ENCODE assay signal across 21 mouse cellular contexts in the genomic region with DNA sequence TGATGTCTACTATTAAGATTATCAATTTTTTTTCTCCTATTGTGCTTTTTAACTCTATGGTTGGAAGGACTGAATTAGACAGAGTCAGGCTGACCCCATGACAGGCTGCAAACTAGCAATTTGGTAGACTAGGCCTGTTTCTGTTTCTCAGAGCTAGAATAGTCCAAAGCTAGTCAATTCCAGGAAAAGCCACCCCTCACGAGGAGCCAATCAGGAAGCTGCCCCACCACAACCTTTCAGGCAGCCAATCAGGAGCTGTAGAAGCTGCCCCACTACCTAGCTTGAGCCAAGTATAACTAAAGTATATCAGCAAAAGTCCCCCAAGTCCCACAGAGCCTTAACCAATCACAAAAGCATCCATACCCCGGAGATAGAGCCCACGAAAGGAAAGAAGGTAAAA. TPM values are rescaled to one million over a fixed set of nuclear protein-coding genes. Genes with fewer than 3 reads are reported as not detected.
A peak's percentile ranks its signal among the peaks of the same experiment; 100 is the strongest.
DNase-seq lines count a peak whose midpoint lies in the region; ATAC-seq lines count a peak whose summit lies in the region.
"Had no signal": no experiment of that assay in that cellular context is flagged by ENCODE, and none has a peak within 500 bp of the region (broad histone marks: within the 10 kb centered on the region; RNA-seq: fewer than 3 reads in every experiment).

No protein-coding gene starts in this region.

- no peak for ATAC-seq in megakaryocyte, adult 5-6 weeks (ENCODE audit: poor library complexity, severe bottlenecking)
- peak; percentile 30 for ATAC-seq in liver, embryonic 12.5 days
- ATAC-seq in neural tube, embryonic 15.5 days (ENCODE audit: low FRiP score), result no peak
- no peak for ATAC-seq in forebrain, embryonic 15.5 days (replicated peaks)

- H3K9me3 ChIP-seq in megakaryocyte, embryonic 14.5 days, result no peaks in the 10 kb centered on the region
- H3K9me3 ChIP-seq in liver, embryonic 12.5 days (replicated peaks), result no peaks in the 10 kb centered on the region
- no peaks in the 10 kb centered on the region for H3K9me3 ChIP-seq in neural tube, embryonic 15.5 days (replicated peaks)
- no peaks in the 10 kb centered on the region for H3K9me3 ChIP-seq in forebrain, embryonic 15.5 days
- H3K9me3 ChIP-seq: forebrain, embryonic 10.5 days; heart, embryonic 13.5 days; hindbrain, embryonic 13.5 days; neural tube, embryonic 13.5 days had no signal

- peak; percentile 68 for DNase-seq in c-Kit-positive CD71-positive TER-119-negative erythroid progenitor cells, embryonic 14.5 days (ENCODE audit: low read depth)
- DNase-seq in spleen, adult 12 weeks (ENCODE audit: low spot score), result no peak
- DNase-seq: adrenal gland, adult 8-10 months; cerebellum, postnatal 10 days; embryo, embryonic 11 days; heart, adult 18-20 months; kidney, adult 9 months; kidney, postnatal 25 days; lung, embryonic 14.5 days; lung, postnatal 4 days; midbrain, embryonic 14.5 days had no signal

- H3K4me1 ChIP-seq in megakaryocyte, embryonic 14.5 days, result peaks cover 42% of the 10 kb centered on the region
- peaks cover 29% of the 10 kb centered on the region for H3K4me1 ChIP-seq in liver, embryonic 12.5 days
- H3K4me1 ChIP-seq in neural tube, embryonic 15.5 days, result peaks cover 9% of the 10 kb centered on the region
- H3K4me1 ChIP-seq in forebrain, embryonic 15.5 days, result peaks cover 10% of the 10 kb centered on the region

- WGBS in liver, embryonic 12.5 days (ENCODE audit: insufficient replicate concordance), result 35% methylated on average over 3 of the region's 3 CpGs
- WGBS in neural tube, embryonic 15.5 days, result 85% methylated on average over 3 of the region's 3 CpGs
- WGBS in forebrain, embryonic 15.5 days, result 81% methylated on average over 3 of the region's 3 CpGs

- no peaks in the 10 kb centered on the region for H3K27me3 ChIP-seq in megakaryocyte, embryonic 14.5 days (replicated peaks)
- no peaks in the 10 kb centered on the region for H3K27me3 ChIP-seq in liver, embryonic 12.5 days (replicated peaks)
- no peaks in the 10 kb centered on the region for H3K27me3 ChIP-seq in neural tube, embryonic 15.5 days (replicated peaks)
- no peaks in the 10 kb centered on the region for H3K27me3 ChIP-seq in forebrain, embryonic 15.5 days
- H3K27me3 ChIP-seq: CH12.LX; heart, embryonic 13.5 days; hindbrain, embryonic 13.5 days; neural tube, embryonic 13.5 days had no signal

- peak overlapping the region; percentile 47; the same call in 1 of the 2 replicates for H3K27ac ChIP-seq in liver, embryonic 12.5 days
- H3K27ac ChIP-seq in neural tube, embryonic 15.5 days (replicated peaks), result no peak overlapping the region
- H3K27ac ChIP-seq in forebrain, embryonic 15.5 days (replicated peaks), result no peak overlapping the region
- H3K27ac ChIP-seq: forebrain, embryonic 10.5 days; heart, embryonic 13.5 days; hindbrain, embryonic 13.5 days; neural tube, embryonic 13.5 days had no signal

- H3K4me3 ChIP-seq in megakaryocyte, embryonic 14.5 days (replicated peaks), result peak overlapping the region; percentile 23
- H3K4me3 ChIP-seq in liver, embryonic 12.5 days, result no peak overlapping the region
- no peak overlapping the region for H3K4me3 ChIP-seq in neural tube, embryonic 15.5 days (replicated peaks)
- H3K4me3 ChIP-seq in forebrain, embryonic 15.5 days, result no peak overlapping the region
- H3K4me3 ChIP-seq: forebrain, embryonic 10.5 days; heart, embryonic 13.5 days; hindbrain, embryonic 13.5 days; neural tube, embryonic 13.5 days had no signal

- H3K4me2 ChIP-seq in liver, embryonic 12.5 days, result peak overlapping the region; percentile 12; the same call in 1 of the 2 replicates
- no peak overlapping the region for H3K4me2 ChIP-seq in neural tube, embryonic 15.5 days
- no peak overlapping the region for H3K4me2 ChIP-seq in forebrain, embryonic 15.5 days (replicated peaks)
- H3K4me2 ChIP-seq: heart, embryonic 13.5 days; hindbrain, embryonic 13.5 days; lung, embryonic 14.5 days; neural tube, embryonic 13.5 days had no signal

- peaks cover 41% of the 10 kb centered on the region for H3K36me3 ChIP-seq in megakaryocyte, embryonic 14.5 days (replicated peaks; ENCODE audit: low read length)
- peaks cover 41% of the 10 kb centered on the region for H3K36me3 ChIP-seq in liver, embryonic 12.5 days
- peaks cover 47% of the 10 kb centered on the region for H3K36me3 ChIP-seq in neural tube, embryonic 15.5 days
- H3K36me3 ChIP-seq in forebrain, embryonic 15.5 days, result peaks cover 39% of the 10 kb centered on the region

- 0 out of 2 replicates have a peak overlapping the region, but pooled peaks have one; percentile 3 for H3K9ac ChIP-seq in liver, embryonic 12.5 days
- no peak overlapping the region for H3K9ac ChIP-seq in neural tube, embryonic 15.5 days (replicated peaks)
- H3K9ac ChIP-seq in forebrain, embryonic 15.5 days (replicated peaks), result no peak overlapping the region
- H3K9ac ChIP-seq: heart, embryonic 13.5 days; hindbrain, embryonic 13.5 days; lung, embryonic 14.5 days; neural tube, embryonic 13.5 days had no signal

RNA-seq across cellular contexts. Expression of a gene that starts 4.2 kb away (rescaled TPM):
- polyA plus RNA-seq in megakaryocyte, embryonic 14.5 days (2012; ENCODE audit: insufficient read depth, low replicate concordance), result 24.0 and 57.2 TPM in 2 replicates
- total RNA-seq in megakaryocyte, adult 5-6 weeks (2015), result 71.2 and 73.2 TPM in 2 replicates
- total RNA-seq in megakaryocyte, adult 5-6 weeks (2017), result 74.8 and 86.9 TPM in 2 replicates
- polyA plus RNA-seq in liver, embryonic 12.5 days (2016; fragmentation: Nextera tagmentation; extraction: Ambion mirVana), result 110 and 112 TPM in 2 replicates
- 183 and 196 TPM in 2 replicates for polyA plus RNA-seq in neural tube, embryonic 15.5 days (2015; fragmentation: Nextera tagmentation; extraction: Ambion mirVana)
- polyA plus RNA-seq in forebrain, embryonic 15.5 days (2015; fragmentation: Nextera tagmentation; extraction: Ambion mirVana), result 213 and 219 TPM in 2 replicates

RNA-seq across cellular contexts. Expression of a gene that starts 19.4 kb away (rescaled TPM):
- 167 and 296 TPM in 2 replicates for polyA plus RNA-seq in megakaryocyte, embryonic 14.5 days (2012; ENCODE audit: insufficient read depth, low replicate concordance)
- total RNA-seq in megakaryocyte, adult 5-6 weeks (2015), result 11.4 and 12.9 TPM in 2 replicates
- 8.2 and 13.1 TPM in 2 replicates for total RNA-seq in megakaryocyte, adult 5-6 weeks (2017)
- 38.9 and 41.5 TPM in 2 replicates for polyA plus RNA-seq in liver, embryonic 12.5 days (2016; fragmentation: Nextera tagmentation; extraction: Ambion mirVana)
- polyA plus RNA-seq in neural tube, embryonic 15.5 days (2015; fragmentation: Nextera tagmentation; extraction: Ambion mirVana), result 31.4 and 33.7 TPM in 2 replicates
- polyA plus RNA-seq in forebrain, embryonic 15.5 days (2015; fragmentation: Nextera tagmentation; extraction: Ambion mirVana), result 28.2 and 32.7 TPM in 2 replicates

RNA-seq across cellular contexts. Expression of a gene that starts 27.6 kb away (rescaled TPM):
- 7.3 and 17.6 TPM in 2 replicates for polyA plus RNA-seq in megakaryocyte, embryonic 14.5 days (2012; ENCODE audit: insufficient read depth, low replicate concordance)
- 14.1 and 27.8 TPM in 2 replicates for total RNA-seq in megakaryocyte, adult 5-6 weeks (2015)
- total RNA-seq in megakaryocyte, adult 5-6 weeks (2017), result 30.9 and 31.3 TPM in 2 replicates
- polyA plus RNA-seq in liver, embryonic 12.5 days (2016; fragmentation: Nextera tagmentation; extraction: Ambion mirVana), result 137 and 147 TPM in 2 replicates
- 200 and 209 TPM in 2 replicates for polyA plus RNA-seq in neural tube, embryonic 15.5 days (2015; fragmentation: Nextera tagmentation; extraction: Ambion mirVana)
- 243 and 249 TPM in 2 replicates for polyA plus RNA-seq in forebrain, embryonic 15.5 days (2015; fragmentation: Nextera tagmentation; extraction: Ambion mirVana)

RNA-seq across cellular contexts. Expression of a gene that starts 39.1 kb away (rescaled TPM):
- polyA plus RNA-seq in megakaryocyte, embryonic 14.5 days (2012; ENCODE audit: insufficient read depth, low replicate concordance), result 4.5 TPM in 1 of 2 replicates, not detected in the other
- 3.9 and 5.9 TPM in 2 replicates for total RNA-seq in megakaryocyte, adult 5-6 weeks (2015)
- total RNA-seq in megakaryocyte, adult 5-6 weeks (2017), result 15.7 and 19.1 TPM in 2 replicates
- 3.3 and 4.2 TPM in 2 replicates for polyA plus RNA-seq in liver, embryonic 12.5 days (2016; fragmentation: Nextera tagmentation; extraction: Ambion mirVana)
- polyA plus RNA-seq in neural tube, embryonic 15.5 days (2015; fragmentation: Nextera tagmentation; extraction: Ambion mirVana), result 17.3 and 18.2 TPM in 2 replicates
- polyA plus RNA-seq in forebrain, embryonic 15.5 days (2015; fragmentation: Nextera tagmentation; extraction: Ambion mirVana), result 5.2 and 6.7 TPM in 2 replicates
